Mouse (Mus musculus) embryonic facial prominence, embryonic 11.5 days (tissue): ENCODE measurements around the gene Syne3. TPM values are rescaled to one million over a fixed set of nuclear protein-coding genes. Genes with fewer than 3 reads are reported as not detected.
A peak's percentile ranks its signal among the peaks of the same experiment; 100 is the strongest.

Experiments used
- ATAC-seq: fragments of 200-750 bp; cut with Nextera tagmentation; replicated peaks from 2 replicates; pipeline ENCODE4 v1.8.0; 2017; ENCODE audit warnings: low read depth; ENCODE audit not compliant: insufficient number of reproducible peaks, low FRiP score, low TSS enrichment
- DNase-seq: peaks from one replicate; pipeline ENCODE4 v3.0.0-alpha.2; 2015; ENCODE audit warnings: low spot score
- H3K27ac ChIP-seq: fragments of 300-500 bp; sonication (generic); replicated peaks from 2 replicates; pipeline ENCODE4 v1.5.1; 2014; ENCODE audit warnings: mild to moderate bottlenecking, low read depth, low read length, control low read depth
- H3K27me3 ChIP-seq: fragments of 300-500 bp; sonication (generic); 2 replicates; pipeline ENCODE4 v1.6.1; 2014; ENCODE audit warnings: mild to moderate bottlenecking, low read length, moderate library complexity, mixed read lengths; ENCODE audit not compliant: control insufficient read depth, insufficient read depth
- H3K36me3 ChIP-seq: fragments of 300-500 bp; sonication (generic); replicated peaks from 2 replicates; pipeline ENCODE4 v1.6.1; 2014; ENCODE audit warnings: low read depth, mild to moderate bottlenecking, low read length, moderate library complexity, mixed read lengths; ENCODE audit not compliant: control insufficient read depth, insufficient read depth
- H3K4me1 ChIP-seq: fragments of 300-500 bp; sonication (generic); 2 replicates; pipeline ENCODE4 v1.6.1; 2014; ENCODE audit warnings: low read length, mixed read lengths; ENCODE audit not compliant: control insufficient read depth, insufficient read depth
- H3K4me2 ChIP-seq: fragments of 300-500 bp; sonication (generic); 2 replicates; pipeline ENCODE4 v1.6.1; 2014; ENCODE audit warnings: low read depth, mild to moderate bottlenecking, control low read depth, low read length, moderate library complexity
- H3K4me3 ChIP-seq: fragments of 300-500 bp; sonication (generic); 2 replicates; pipeline ENCODE4 v1.5.1; 2014; ENCODE audit warnings: low read depth, low read length, control low read depth
- H3K9ac ChIP-seq: fragments of 300-500 bp; sonication (generic); replicated peaks from 2 replicates; pipeline ENCODE4 v1.6.1; 2014; ENCODE audit warnings: mild to moderate bottlenecking, control low read depth, low read length
- H3K9me3 ChIP-seq: fragments of 300-500 bp; sonication (generic); replicated peaks from 2 replicates; pipeline ENCODE4 v1.6.1; 2016; ENCODE audit warnings: mild to moderate bottlenecking, low read length, inconsistent platforms, mixed read lengths; ENCODE audit not compliant: control insufficient read depth
- WGBS: fragments of 180-500 bp; shearing (Covaris S2); extraction: QIAGEN DNeasy Blood & Tissue Kit; methylation state at CpG from one replicate; pipeline ENCODE4 v1.1.7; 2014; 5-methylcytosine and 5-hydroxymethylcytosine counted together
- polyA plus RNA-seq: library from polyadenylated mRNA; unstranded; fragments of >200 nt; fragmentation: Nextera tagmentation; extraction: Ambion mirVana; gene quantifications from 2 replicates; pipeline ENCODE4 v1.2.1, GENCODE M21; 2014

Syne3 gene
- polyA plus RNA-seq, 1 experiment from 2014 or later, result 0.39 TPM

DNA sequence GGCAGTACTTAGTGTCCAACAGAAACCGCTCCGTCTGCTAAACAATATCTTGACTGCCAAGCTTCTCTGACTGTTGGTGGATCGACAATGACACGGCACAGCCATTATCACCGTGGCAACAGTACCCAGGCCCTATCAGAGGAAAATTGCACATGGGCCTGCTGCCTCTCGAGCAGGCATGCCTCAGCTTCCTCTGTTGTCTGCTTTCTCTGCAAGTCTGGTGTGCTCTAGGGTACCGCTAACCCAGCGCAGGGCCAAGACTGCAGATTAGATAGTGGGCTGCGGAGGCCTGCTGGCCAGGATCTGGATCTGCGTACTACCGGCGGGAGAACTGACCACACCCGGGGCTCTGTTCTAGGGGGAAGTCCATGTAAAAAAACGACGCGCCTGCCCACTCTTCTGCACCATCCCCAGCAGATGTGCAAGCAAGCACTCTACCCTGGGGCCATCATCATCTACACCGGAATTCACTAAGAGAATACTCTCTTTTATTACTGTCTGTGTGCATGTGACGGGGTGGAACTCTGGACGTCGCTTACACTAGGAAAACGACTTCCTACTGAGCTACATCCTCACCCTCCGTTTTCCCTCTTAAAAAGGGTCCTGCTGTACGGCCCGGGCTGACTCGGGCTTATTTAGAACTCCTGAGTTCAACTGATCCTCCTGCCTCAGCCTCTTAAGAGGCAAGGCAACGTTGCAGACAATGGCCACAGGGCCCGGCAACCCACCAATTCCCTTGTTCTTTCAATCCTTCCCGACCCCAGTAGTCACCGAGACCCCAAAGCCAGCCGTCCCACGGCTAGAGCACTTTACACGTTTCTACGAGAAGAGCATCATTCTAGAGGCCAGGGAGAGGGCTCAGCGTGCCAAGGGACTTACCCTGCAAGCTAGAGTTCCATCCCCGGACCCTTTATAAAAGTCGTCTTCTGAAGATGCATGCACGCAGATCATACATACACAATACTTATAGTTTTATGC lies 21.8 kb upstream of the Syne3 start:
- ATAC-seq, result no peak
- H3K27ac ChIP-seq, result peak overlapping the region; percentile 41

DNA sequence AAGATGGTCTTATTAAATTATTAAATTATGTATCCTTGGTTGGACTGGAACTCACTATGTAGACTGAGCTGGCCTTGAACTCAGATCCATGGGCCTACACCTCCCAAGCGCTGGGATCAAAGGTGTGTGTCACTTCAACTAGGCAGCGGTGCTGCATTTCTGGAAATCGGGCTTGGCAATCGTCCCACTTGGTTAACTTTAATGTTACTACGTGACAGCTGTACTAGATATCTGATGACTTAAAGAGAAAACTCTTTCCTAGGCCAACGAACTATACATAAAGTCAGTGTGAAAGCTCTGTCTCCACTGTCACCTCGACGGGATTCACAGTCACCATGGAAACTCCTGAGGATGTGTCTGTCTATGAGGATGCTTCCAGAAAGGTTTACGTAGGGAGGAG lies 20.3 kb upstream of the Syne3 start:
- H3K27me3 ChIP-seq, result no peaks in the 10 kb centered on the region
- 0 out of 2 replicates have a peak, but pooled peaks cover 3% of the 10 kb centered on the region for H3K36me3 ChIP-seq
- H3K9me3 ChIP-seq, result no peaks in the 10 kb centered on the region
- 89% methylated on average over 9 of the region's 9 CpGs for whole genome bisulfite sequencing
- H3K9ac ChIP-seq, result no peak overlapping the region
- no peak overlapping the region for H3K4me2 ChIP-seq
- no peak for ATAC-seq
- H3K4me1 ChIP-seq, result peaks cover 2% of the 10 kb centered on the region; the same call in 1 of the 2 replicates
- no peak overlapping the region for H3K4me3 ChIP-seq
- DNase-seq, result no peak
- H3K27ac ChIP-seq, result no peak overlapping the region

More for the DNA sequence above, 21.8 kb upstream of the Syne3 start:
- H3K27me3 ChIP-seq, result no peaks in the 10 kb centered on the region
- no peaks in the 10 kb centered on the region for H3K9me3 ChIP-seq
- DNase-seq, result no peak
- H3K36me3 ChIP-seq, result peaks cover 3% of the 10 kb centered on the region; the same call in 1 of the 2 replicates
- H3K4me2 ChIP-seq, result peak overlapping the region; percentile 78
- H3K4me3 ChIP-seq, result peak overlapping the region; percentile 92
- WGBS, result 9% methylated on average over 37 of the region's 37 CpGs
- H3K4me1 ChIP-seq, result peaks cover 2% of the 10 kb centered on the region; the same call in 1 of the 2 replicates
- H3K9ac ChIP-seq, result peak overlapping the region; percentile 80

DNA sequence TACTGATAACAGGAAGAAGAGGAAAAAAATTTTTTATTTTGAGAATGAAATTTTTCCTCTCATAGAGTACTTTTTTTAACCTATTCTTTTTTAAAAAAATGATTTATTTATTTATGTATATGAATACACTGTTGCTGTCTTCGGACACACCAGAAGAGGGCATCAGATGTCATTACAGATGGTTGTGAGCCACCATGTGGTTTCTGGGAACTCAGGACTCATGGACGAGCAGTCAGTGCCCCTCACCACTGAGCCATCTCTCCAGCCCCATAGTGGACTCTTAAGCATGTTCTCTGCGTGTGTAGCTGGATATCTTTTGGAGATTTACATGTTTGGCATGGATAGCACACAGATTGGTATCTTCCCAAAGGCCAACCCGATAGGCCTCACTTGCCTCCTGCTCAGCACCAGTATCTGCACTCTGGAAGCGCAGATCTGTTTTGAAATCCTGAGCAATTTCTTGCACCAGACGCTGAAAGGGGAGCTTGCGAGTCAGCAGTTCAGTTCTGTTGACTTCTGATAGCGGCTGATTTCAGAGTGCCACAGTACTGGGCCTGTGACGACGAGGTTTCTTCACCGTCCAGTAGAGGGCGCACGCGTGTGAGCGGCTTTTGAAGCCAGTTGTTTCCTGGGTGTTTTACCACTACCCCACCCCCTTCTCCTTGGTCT lies 17.8 kb upstream of the Syne3 start:
- Histone ChIP-seq H3K9ac (no peak overlapping the region), H3K4me2 (no peak overlapping the region), H3K27me3 (no peaks in the 10 kb centered on the region), H3K4me3 (no peak overlapping the region), H3K9me3 (0 out of 2 replicates have a peak, but pooled peaks cover 2% of the 10 kb centered on the region), H3K27ac (no peak overlapping the region), H3K4me1 (no peaks in the 10 kb centered on the region), H3K36me3 (0 out of 2 replicates have a peak, but pooled peaks cover 3% of the 10 kb centered on the region)
- DNase-seq (peak; percentile 73), ATAC-seq (no peak)
- 36% methylated on average over 15 of the region's 15 CpGs for WGBS

DNA sequence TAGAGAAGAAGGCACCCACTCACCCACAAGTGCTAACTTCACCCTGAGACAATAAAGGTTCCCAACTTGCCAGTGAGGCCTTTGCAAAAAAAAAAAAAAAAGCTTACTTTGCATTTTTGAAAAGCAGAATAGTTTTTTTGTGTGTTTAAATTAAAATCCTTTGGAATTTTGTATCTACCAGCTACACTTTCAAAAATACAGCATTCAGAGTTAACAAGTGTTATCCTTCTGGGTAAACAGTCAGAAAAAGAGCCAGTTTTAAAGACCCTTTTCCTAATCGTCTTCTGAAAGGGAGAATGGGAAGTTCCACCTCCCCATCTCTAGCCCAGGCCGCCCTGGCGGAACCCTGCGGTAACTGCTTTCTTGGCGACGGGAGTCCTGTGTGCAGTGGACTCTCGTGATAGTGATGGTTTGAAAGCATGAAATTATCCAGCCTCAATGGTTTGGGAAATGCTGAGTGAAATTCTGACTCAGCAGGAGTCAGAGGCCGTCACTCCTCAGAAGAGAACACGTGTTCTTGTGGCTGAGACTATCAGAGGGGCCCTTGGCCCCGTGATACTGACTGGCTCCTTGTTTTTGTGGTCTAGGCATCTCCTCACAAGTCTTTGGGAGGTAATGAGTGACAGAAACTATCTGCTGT lies 16.5 kb upstream of the Syne3 start:
- no peaks in the 10 kb centered on the region for H3K4me1 ChIP-seq
- no peak overlapping the region for H3K4me2 ChIP-seq
- 0 out of 2 replicates have a peak, but pooled peaks cover 3% of the 10 kb centered on the region for H3K36me3 ChIP-seq
- H3K27ac ChIP-seq, result no peak overlapping the region
- 64% methylated on average over 10 of the region's 10 CpGs for WGBS
- DNase-seq (no peak), ATAC-seq (no peak)
- no peak overlapping the region for H3K4me3 ChIP-seq
- no peaks in the 10 kb centered on the region for H3K27me3 ChIP-seq
- H3K9me3 ChIP-seq, result 0 out of 2 replicates have a peak, but pooled peaks cover 2% of the 10 kb centered on the region
- H3K9ac ChIP-seq, result no peak overlapping the region

DNA sequence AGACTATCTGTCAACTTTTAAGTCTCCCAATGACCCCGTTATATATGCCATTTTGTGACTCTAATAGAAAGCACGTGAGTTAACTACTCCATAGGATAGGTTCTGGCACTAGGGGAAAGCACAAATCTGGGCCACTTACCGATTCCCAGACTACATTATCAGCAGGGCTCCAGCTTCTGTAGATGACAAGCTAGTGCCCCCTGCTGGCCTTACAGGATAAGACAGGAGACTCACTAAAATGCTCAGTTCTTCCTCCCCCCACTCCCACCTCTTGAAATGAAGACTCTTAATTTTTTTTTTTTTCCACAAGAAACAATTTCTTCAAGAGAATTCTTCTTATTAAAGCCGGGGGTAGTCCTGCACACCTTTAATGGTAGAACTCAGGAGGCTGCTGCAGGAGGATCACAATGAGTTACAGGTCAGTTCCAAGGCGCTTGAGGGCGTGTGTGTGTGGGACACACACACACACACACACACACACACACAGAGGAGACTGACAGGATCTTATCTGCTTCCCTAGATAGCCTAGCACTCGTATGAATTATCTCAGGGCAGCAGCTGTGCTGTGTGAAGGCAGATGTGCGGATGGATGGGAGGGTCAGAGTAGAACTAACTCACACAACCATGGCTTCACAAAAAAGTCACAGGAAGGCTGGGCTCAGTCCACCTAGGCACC lies 15.8 kb upstream of the Syne3 start:
- Histone ChIP-seq H3K9ac (no peak overlapping the region), H3K4me3 (no peak overlapping the region), H3K36me3 (0 out of 2 replicates have a peak, but pooled peaks cover 3% of the 10 kb centered on the region), H3K27ac (no peak overlapping the region), H3K9me3 (0 out of 2 replicates have a peak, but pooled peaks cover 2% of the 10 kb centered on the region), H3K4me1 (no peaks in the 10 kb centered on the region), H3K27me3 (no peaks in the 10 kb centered on the region), H3K4me2 (no peak overlapping the region)
- WGBS, result 47% methylated on average over 8 of the region's 8 CpGs
- ATAC-seq (no peak), DNase-seq (peak; percentile 85)

DNA sequence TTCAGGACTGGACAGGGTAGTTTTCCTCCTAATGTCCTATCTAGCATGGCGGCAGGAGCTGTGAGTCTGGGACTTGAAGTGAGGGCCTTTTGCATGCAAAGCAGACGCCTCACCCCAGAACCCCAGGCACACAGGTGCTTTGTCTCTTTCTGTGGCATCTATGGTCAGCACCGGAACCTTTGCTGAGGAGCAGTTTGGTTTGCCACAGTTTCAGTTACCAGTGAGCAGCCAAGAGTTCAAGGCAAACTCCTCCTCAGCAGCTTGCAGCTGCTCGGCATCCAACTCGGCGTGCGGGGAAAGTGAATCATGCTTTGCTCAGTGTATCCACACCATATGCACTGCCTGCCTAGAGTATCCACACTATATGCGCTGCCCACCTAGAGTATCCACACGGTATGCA lies 13.2 kb upstream of the Syne3 start:
- Histone ChIP-seq H3K27me3 (no peaks in the 10 kb centered on the region), H3K27ac (no peak overlapping the region), H3K9ac (no peak overlapping the region), H3K4me2 (no peak overlapping the region), H3K4me3 (no peak overlapping the region), H3K9me3 (0 out of 2 replicates have a peak, but pooled peaks cover 2% of the 10 kb centered on the region), H3K36me3 (no peaks in the 10 kb centered on the region), H3K4me1 (no peaks in the 10 kb centered on the region)
- DNase-seq (no peak), ATAC-seq (no peak)
- WGBS, result 97% methylated on average over 9 of the region's 9 CpGs

DNA sequence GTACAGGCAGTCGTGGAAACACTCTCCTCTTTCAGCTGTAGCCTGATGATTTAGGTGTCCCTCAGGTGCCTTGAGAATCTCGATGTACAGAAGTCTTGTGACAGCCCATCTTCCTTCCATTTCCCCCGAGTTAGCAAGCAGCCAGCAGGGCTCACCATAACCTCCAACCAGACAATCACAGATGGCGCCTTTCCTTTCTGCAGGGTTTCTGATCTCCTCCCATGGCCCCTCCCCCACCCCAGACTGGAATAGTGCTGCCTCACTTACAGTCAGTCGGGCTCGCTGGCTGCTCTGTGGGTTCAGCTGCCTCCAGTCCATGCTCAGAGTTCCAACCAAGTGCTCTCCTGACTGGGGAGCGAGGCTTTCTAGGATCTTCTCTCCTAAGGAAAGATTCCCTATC lies 12.5 kb upstream of the Syne3 start:
- Histone ChIP-seq H3K36me3 (no peaks in the 10 kb centered on the region), H3K4me1 (no peaks in the 10 kb centered on the region), H3K27ac (no peak overlapping the region), H3K27me3 (no peaks in the 10 kb centered on the region), H3K4me2 (no peak overlapping the region), H3K9me3 (0 out of 2 replicates have a peak, but pooled peaks cover 2% of the 10 kb centered on the region), H3K9ac (no peak overlapping the region), H3K4me3 (no peak overlapping the region)
- ATAC-seq (no peak), DNase-seq (no peak)
- 74% methylated on average over 7 of the region's 7 CpGs for WGBS
